Mouse (Mus musculus) layer of hippocampus, adult 9-11 months (tissue): ENCODE measurements around the gene Slc1a2.

Experiments used
- DNase-seq: peaks from one replicate; pipeline ENCODE4 v3.0.0; 2022

Slc1a2 gene

GRCm38 (mm10) chr2:102667981-102668380, 9.5 kb downstream of the Slc1a2 start:
- no peak for DNase-seq

DNA sequence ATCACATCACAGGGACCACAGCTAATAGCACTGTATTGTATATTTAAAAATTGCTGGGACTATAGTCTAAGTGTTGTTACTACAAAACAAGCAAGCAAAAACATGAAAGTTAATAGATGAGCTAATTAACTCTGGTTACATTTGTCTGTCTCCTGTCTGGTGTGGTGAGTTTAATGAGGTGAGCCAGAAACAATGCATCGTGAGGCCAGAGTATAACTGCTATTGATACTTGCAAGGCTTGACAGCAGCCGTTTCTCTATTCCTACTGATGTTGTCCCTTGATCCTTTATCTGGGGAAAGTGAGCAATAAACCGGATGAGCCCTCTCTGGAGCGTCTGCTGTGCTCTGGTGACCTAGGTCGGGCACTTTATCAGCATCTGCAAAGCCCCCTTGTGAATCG, 11.1 kb downstream of the Slc1a2 start:
- no peak for DNase-seq

DNA sequence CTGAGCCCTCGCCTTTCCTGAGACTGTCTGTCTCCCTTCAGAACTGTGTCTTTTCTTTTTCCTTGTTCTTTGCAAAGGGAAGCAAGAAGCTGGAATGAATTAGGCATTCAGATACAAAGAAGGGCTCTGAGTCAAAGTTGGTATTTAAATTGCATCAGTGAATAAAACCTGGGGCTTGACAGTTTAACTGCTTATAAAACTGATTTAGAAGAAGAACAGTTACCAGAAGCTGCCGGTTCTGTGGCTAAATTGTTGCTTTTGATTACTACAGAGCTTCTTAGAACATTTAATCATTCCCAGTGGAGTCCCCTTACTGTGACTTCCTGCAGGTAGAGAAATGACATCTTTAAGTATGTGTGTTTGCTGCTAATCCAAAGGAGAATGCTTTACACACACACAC, 16.1 kb downstream of the Slc1a2 start:
- no peak for DNase-seq

DNA sequence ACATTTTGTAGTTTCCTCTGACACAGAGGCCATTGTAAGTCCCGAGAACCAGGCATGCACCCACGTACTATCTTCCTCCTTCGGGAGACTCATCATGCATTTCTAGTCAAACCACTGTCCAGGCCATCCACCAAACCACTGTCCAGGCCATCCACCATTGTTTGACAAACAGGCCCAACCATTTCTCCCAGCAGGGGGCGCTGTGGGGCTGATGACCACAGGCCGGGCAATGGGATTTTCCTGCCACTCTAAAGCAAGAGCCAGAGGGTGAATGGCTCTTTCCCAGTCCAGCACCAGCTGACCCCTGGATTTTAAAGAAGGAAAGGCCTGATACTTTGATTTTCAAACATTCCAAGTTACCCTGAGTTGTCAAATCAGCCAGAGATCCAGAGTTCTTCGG, 16.8 kb downstream of the Slc1a2 start:
- DNase-seq: no peak

GRCm38 (mm10) chr2:102676716-102677312, 18.4 kb downstream of the Slc1a2 start:
- no peak for DNase-seq

DNA sequence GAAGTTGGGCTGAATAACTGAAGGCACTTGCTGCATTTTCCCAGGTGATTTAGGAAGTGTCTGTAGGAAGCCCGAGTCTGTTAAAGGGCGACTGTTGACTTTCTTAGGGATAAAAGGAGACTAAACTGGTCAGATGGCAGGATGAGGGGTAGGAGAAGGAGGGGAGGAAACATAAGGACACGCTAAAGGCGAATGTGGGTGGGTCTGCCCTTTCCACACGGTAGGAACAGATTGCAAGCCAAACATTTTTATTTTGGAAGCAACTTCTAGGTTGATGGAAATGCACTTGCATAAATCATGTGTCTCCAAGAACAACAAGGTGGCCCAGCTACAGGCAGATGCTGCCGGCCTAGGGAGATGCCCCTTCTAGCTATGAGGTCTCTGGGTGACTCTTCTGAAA, 18.9 kb downstream of the Slc1a2 start:
- peak; percentile 49 for DNase-seq

- no peak for DNase-seq
Measured at GRCm38 (mm10) chr2:102681351-102681750, 22.9 kb downstream of the Slc1a2 start.

- no peak for DNase-seq
Measured at GRCm38 (mm10) chr2:102682168-102682567, 23.7 kb downstream of the Slc1a2 start.

- no peak for DNase-seq
Measured at GRCm38 (mm10) chr2:102685371-102686107, 27.1 kb downstream of the Slc1a2 start.

GRCm38 (mm10) chr2:102686108-102686450, 27.6 kb downstream of the Slc1a2 start:
- DNase-seq: no peak

GRCm38 (mm10) chr2:102693556-102693955, 35.1 kb downstream of the Slc1a2 start:
- no peak for DNase-seq

DNA sequence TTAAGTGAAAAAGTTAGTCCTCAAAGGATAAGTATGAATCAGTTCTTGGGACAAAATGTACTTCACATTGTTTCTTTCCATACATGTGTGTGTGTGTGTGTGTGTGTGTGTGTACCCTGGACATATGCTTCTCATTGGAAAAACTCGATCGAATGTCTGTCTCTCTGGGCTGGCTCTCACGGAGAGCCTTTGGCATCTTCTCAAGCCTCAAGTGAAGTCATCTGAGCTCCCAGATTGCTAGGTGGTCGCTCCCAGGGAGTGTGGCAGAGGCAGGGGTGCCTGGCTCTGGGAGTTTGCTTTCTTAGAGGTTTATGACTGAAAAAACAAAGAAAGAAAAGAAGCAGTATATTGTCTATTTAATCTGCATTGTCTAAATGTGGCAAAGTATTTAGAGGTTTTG, 36.3 kb downstream of the Slc1a2 start:
- DNase-seq: no peak

DNA sequence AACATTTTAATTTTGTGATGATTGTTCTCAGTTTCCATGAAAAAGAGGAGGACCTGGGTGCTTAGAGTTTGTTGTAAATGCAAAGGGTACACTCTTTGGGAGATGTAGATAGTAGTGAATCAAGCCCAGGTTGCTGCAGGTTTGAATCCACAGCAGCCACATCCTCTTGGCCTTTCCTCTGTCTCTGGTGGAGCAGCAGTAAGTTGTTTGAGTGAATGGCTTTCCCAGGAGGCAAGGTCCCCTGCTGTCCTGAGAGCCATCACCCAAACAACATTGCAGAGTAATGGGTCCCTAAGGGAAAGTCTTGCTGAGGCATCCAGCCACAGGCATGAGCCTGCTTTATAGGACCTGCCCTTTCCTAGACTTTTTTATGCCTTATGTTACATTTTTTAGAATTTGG, 37.1 kb downstream of the Slc1a2 start:
- no peak for DNase-seq

DNA sequence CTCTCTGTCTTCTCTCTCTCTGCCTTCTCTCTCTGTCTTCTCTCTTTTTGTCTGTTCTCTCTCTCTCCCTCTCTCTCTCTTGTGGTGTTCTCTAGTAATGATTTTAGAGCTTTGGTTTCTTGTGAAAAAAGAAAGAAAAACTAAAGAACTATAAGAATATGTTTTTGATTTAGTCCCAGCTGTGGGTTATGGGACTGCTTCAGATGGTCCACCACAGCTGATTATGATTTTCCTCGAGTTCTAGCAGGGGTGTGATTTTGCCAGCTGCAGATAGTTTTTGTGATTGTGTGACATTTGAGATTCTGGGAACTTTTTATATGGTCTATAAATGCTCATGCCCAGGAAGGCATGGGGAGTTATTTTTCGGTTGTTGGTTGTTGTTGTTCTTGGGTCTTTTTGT, 39.3 kb downstream of the Slc1a2 start:
- DNase-seq: no peak

- no peak for DNase-seq
Measured at GRCm38 (mm10) chr2:102699921-102700320, 41.5 kb downstream of the Slc1a2 start.

DNA sequence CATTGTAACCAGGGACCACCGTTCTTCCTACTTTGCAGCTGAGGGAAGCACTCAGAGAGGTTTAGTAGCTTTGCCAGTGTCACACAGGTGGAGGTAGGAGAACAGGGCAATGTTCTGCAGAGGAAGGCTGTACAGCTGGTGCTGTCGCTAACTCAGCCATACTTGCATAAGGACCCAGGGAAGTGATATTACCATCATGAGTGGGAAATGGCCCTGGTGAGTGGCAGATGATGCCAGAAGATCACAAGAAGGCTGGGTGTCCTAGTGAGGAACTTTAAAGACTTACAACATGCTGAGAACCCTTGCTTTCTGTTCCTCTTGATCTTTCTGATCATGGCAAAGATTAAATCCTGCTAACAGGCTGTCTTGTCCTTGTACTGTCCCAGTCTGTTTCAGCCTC, 42.2 kb downstream of the Slc1a2 start:
- no peak for DNase-seq

DNA sequence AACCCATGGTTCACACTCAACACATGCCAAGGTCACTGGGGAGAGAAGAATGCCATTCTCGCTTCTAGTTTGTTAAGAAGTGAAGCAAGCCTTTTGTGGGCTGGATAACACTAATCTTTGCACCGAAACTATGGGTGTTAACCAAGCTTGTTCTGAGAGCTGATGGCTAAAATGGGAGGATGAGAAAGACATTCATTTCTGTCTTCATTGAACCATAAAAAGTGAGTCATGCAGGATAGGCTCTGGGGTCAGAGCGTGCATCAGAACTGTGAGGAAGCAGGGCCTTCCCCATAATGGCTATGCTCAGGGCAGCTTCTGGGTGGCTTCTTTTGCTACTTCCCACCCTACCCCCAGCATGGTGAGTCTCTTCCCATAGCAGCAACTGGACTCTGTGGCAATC, 42.9 kb downstream of the Slc1a2 start:
- no peak for DNase-seq

DNA sequence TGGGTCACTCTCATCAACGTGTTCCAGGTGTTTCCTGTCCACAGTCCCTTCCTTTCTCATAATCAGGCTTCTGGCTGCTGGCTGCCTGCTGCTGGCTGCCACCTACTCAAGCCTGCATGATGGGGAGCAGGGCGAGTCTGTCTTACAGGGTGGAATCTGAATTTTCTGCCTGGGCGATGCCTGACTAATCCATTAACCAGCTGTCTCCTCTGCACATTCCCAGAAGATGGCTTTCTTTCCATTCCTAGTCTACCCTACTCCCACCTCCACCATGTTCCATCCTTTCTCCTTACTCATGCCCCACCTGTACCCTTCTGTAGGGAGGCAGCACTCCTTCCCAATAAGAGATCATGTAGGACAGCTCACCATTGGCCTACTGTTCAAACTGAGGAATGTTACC, 45.1 kb downstream of the Slc1a2 start:
- DNase-seq: peak; percentile 77

DNA sequence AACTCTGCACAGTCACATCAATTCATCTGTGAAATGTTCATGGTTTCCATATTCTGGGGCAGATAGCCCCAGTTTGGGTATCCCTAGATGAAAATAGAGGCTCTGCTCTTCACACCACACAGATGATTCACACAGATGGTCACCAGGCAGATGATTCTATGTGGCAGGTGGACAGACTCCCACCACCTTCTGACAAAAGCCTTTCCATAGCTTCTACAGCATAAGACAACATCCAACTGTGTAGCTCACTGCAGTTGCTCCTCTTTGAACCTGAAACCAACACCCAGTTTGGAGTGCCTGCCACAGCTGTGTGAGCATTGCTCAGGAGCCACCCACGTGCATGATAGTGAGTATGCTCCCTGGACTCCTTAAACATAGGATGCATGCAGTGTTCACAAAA, 46.3 kb downstream of the Slc1a2 start:
- DNase-seq: peak; percentile 72

DNA sequence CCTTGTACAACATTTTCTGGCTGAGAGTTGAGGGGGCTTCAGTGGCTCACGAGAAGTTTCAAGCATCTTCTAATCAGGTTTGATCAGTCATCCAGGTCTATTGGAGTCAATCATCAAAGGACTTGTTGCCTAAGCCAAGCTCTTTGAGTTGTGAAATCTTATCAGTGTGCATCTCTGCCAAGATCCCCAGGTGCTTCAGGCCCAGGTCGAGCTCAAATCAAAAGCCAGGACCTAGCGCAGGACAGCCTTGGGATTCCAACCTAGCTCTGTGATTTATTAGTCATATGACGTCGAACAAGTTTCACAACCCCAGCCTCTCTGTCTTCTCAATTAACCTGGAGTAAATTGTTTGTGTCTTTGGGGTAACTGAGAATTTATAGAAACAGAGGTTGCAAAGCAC, 53.1 kb downstream of the Slc1a2 start:
- no peak for DNase-seq

- DNase-seq: no peak
Measured at GRCm38 (mm10) chr2:102712049-102712448, 53.6 kb downstream of the Slc1a2 start.

DNA sequence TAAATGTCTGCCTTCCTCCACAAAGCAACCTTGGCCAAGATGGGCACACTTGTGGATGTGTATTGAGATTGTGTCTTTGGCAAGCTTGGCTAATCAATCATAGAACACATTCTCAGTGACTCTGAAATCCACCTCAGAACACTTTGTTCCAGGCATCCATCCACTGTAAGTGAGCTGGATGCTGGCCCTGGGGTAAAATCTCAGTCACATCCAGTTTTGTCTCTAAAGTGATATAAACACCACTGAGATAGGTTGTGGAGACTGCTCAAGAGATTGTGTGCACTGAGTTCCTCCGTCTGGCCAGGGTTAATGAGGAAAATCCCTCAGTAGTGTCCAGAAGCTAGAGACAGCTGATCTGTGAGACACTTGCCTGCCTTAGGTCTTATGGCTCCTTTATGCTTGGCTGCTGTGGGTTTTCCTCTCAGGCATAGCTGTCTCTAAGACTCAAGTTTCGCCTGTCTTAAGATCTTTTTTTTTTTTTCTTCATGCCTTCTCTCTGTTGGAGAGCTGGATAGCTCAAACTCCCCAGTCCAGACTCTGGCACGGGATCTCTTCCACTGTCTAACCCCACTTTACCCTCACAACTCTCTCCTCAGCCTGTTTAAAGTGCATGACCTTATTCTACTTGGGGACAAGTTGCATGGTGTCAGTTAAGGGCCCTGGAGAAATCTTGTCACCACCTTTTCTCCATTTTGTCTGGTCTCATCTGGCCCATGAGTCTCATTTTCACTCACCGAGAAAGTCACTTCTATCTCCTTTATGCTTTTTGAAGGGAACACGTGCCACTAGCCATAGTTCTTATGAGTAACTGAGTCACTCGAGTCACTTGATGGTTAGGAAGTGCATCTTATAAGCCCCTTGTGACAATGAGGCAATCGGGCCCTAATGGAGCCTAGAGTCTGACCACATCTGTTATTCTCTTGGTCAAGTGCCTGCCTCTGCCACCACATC, 54.5 kb downstream of the Slc1a2 start:
- DNase-seq: no peak

- no peak for DNase-seq
Measured at GRCm38 (mm10) chr2:102714320-102714719, 55.9 kb downstream of the Slc1a2 start.

GRCm38 (mm10) chr2:102715754-102716153, 57.3 kb downstream of the Slc1a2 start:
- DNase-seq: no peak
